Comparison of ENCODE assay signal across 8 mouse cellular contexts in genomic region chr7:45830427-45831127, GRCm38 (mm10). TPM values are rescaled to one million over a fixed set of nuclear protein-coding genes. Genes with fewer than 3 reads are reported as not detected.
DNase-seq lines count a peak whose midpoint lies in the region; ATAC-seq and TF ChIP-seq lines count a peak whose summit lies in the region.

TSS of gene Grwd1 (minus strand) at chr7:45830944.

- peaks cover 25% of the 10 kb centered on the region for H3K4me1 ChIP-seq in erythroblast, embryonic 14.5 days (ENCODE audit: control insufficient read depth)
- H3K4me1 ChIP-seq in heart, embryonic 12.5 days (replicated peaks): peaks cover 22% of the 10 kb centered on the region
- peaks cover 20% of the 10 kb centered on the region for H3K4me1 ChIP-seq in kidney, postnatal 0 days (replicated peaks; ENCODE audit: insufficient read depth, low read length)
- H3K4me1 ChIP-seq in liver, embryonic 11.5 days (replicated peaks; ENCODE audit: control insufficient read depth, insufficient read depth, low read length): peaks cover 12% of the 10 kb centered on the region
- peaks cover 17% of the 10 kb centered on the region for H3K4me1 ChIP-seq in stomach, embryonic 14.5 days (ENCODE audit: control insufficient read depth, insufficient read depth, low read length)

- peaks cover 40% of the 10 kb centered on the region for H3K36me3 ChIP-seq in erythroblast, embryonic 14.5 days (ENCODE audit: control insufficient read depth)
- peaks cover 38% of the 10 kb centered on the region for H3K36me3 ChIP-seq in heart, embryonic 12.5 days
- peaks cover 27% of the 10 kb centered on the region for H3K36me3 ChIP-seq in kidney, postnatal 0 days (ENCODE audit: insufficient read depth, low read length)
- H3K36me3 ChIP-seq in liver, embryonic 11.5 days (ENCODE audit: control insufficient read depth, insufficient read depth, low read length): peaks cover 31% of the 10 kb centered on the region
- H3K36me3 ChIP-seq in stomach, embryonic 14.5 days (ENCODE audit: control insufficient read depth, insufficient read depth, low read length): peaks cover 38% of the 10 kb centered on the region

- no peak within 1 kb of the TSS; the same call in 1 of the 2 replicates for H3K27ac ChIP-seq in heart, embryonic 12.5 days (ENCODE audit: poor library complexity, severe bottlenecking)
- H3K27ac ChIP-seq in kidney, postnatal 0 days: peak within 1 kb of the TSS; percentile 43; the same call in 1 of the 2 replicates
- H3K27ac ChIP-seq in liver, embryonic 11.5 days (ENCODE audit: low read depth, low read length): peak within 1 kb of the TSS; percentile 45
- H3K27ac ChIP-seq in stomach, embryonic 14.5 days (ENCODE audit: low read length): 0 out of 2 replicates have a peak within 1 kb of the TSS, but pooled peaks have one; percentile 48

- peak within 1 kb of the TSS; percentile 94 for H3K4me2 ChIP-seq in heart, embryonic 12.5 days
- peak within 1 kb of the TSS; percentile 85 for H3K4me2 ChIP-seq in kidney, postnatal 0 days (ENCODE audit: low read length)
- H3K4me2 ChIP-seq in liver, embryonic 11.5 days: peak within 1 kb of the TSS; percentile 90
- peak within 1 kb of the TSS; percentile 91 for H3K4me2 ChIP-seq in stomach, embryonic 14.5 days (replicated peaks; ENCODE audit: low read depth, low read length)

- peaks cover 3% of the 10 kb centered on the region; the same call in 1 of the 2 replicates for H3K9me3 ChIP-seq in erythroblast, embryonic 14.5 days (ENCODE audit: control insufficient read depth, low read length)
- no peaks in the 10 kb centered on the region for H3K9me3 ChIP-seq in heart, embryonic 12.5 days (replicated peaks)
- no peaks in the 10 kb centered on the region for H3K9me3 ChIP-seq in kidney, postnatal 0 days (replicated peaks; ENCODE audit: low read length)
- no peaks in the 10 kb centered on the region for H3K9me3 ChIP-seq in liver, embryonic 11.5 days (ENCODE audit: control insufficient read depth, low read length)
- H3K9me3 ChIP-seq in stomach, embryonic 14.5 days (ENCODE audit: control insufficient read depth, low read depth, low read length): no peaks in the 10 kb centered on the region

- TF ChIP-seq POLR2A in brain, embryonic 14.5 days (IDR thresholded peaks at IDR 0.05; ENCODE audit: borderline replicate concordance, extremely low read depth, insufficient read depth, insufficient read length, poor library complexity, severe bottlenecking): peak; percentile 12; the same call in 1 of the 2 replicates

- whole genome bisulfite sequencing in heart, embryonic 12.5 days: under 1% methylated on average over 35 of the region's 35 CpGs
- WGBS in kidney, postnatal 0 days: under 1% methylated on average over 35 of the region's 35 CpGs
- 1% methylated on average over 35 of the region's 35 CpGs for WGBS in liver, embryonic 11.5 days
- under 1% methylated on average over 35 of the region's 35 CpGs for WGBS in stomach, embryonic 14.5 days

- peak within 1 kb of the TSS; percentile 83 for H3K4me3 ChIP-seq in erythroblast, embryonic 14.5 days (replicated peaks)
- peak within 1 kb of the TSS; percentile 89 for H3K4me3 ChIP-seq in heart, embryonic 12.5 days
- peak within 1 kb of the TSS; percentile 76 for H3K4me3 ChIP-seq in kidney, postnatal 0 days (replicated peaks; ENCODE audit: low read depth, low read length)
- peak within 1 kb of the TSS; percentile 95 for H3K4me3 ChIP-seq in liver, embryonic 11.5 days (ENCODE audit: low read depth, low read length)
- peak within 1 kb of the TSS; percentile 93 for H3K4me3 ChIP-seq in stomach, embryonic 14.5 days (ENCODE audit: low read depth, low read length)

- peak; percentile 95 for DNase-seq in CD4-positive helper T cell, adult 2 months (ENCODE audit: low read depth, low spot score)
- DNase-seq in brain, embryonic 14.5 days (ENCODE audit: low read depth): peak; percentile 98
- DNase-seq in kidney, postnatal 0 days (ENCODE audit: low spot score): peak; percentile 95
- DNase-seq in liver, embryonic 11.5 days (ENCODE audit: low spot score): peak; percentile 87
- DNase-seq in naive thymus-derived CD4-positive, alpha-beta T cell, adult 2 months (ENCODE audit: low read depth): peak; percentile 94

- H3K27me3 ChIP-seq in erythroblast, embryonic 14.5 days (ENCODE audit: control insufficient read depth): peaks cover 50% of the 10 kb centered on the region
- H3K27me3 ChIP-seq in heart, embryonic 12.5 days (replicated peaks): peaks cover 45% of the 10 kb centered on the region
- peaks cover 33% of the 10 kb centered on the region for H3K27me3 ChIP-seq in kidney, postnatal 0 days (ENCODE audit: insufficient read depth, low read length)
- peaks cover 46% of the 10 kb centered on the region for H3K27me3 ChIP-seq in liver, embryonic 11.5 days (replicated peaks; ENCODE audit: control insufficient read depth, insufficient read depth, low read length)
- H3K27me3 ChIP-seq in stomach, embryonic 14.5 days (ENCODE audit: control insufficient read depth, insufficient read depth, low read length): peaks cover 28% of the 10 kb centered on the region

- no peak for TF ChIP-seq CTCF in brain, embryonic 14.5 days (IDR thresholded peaks at IDR 0.05; ENCODE audit: borderline replicate concordance, extremely low read depth, insufficient read depth, insufficient read length)
- TF ChIP-seq CTCF in kidney, postnatal 0 days (IDR thresholded peaks at IDR 0.05; ENCODE audit: low read depth): no peak

- ATAC-seq in heart, embryonic 12.5 days (ENCODE audit: insufficient number of reproducible peaks, low FRiP score): peak; percentile 63
- ATAC-seq in kidney, postnatal 0 days (replicated peaks; ENCODE audit: low FRiP score, low read depth): peak; percentile 89
- ATAC-seq in liver, embryonic 11.5 days (replicated peaks; ENCODE audit: low FRiP score): peak; percentile 83
- ATAC-seq in stomach, embryonic 14.5 days (ENCODE audit: insufficient number of reproducible peaks, insufficient read depth, low FRiP score, low read depth): peak; percentile 85

- peak within 1 kb of the TSS; percentile 79 for H3K9ac ChIP-seq in heart, embryonic 12.5 days
- peak within 1 kb of the TSS; percentile 66 for H3K9ac ChIP-seq in kidney, postnatal 0 days (ENCODE audit: low read depth, low read length)
- peak within 1 kb of the TSS; percentile 90 for H3K9ac ChIP-seq in liver, embryonic 11.5 days (ENCODE audit: low read depth, low read length)
- H3K9ac ChIP-seq in stomach, embryonic 14.5 days (replicated peaks; ENCODE audit: low read depth, low read length): peak within 1 kb of the TSS; percentile 51

RNA-seq across cellular contexts. Expression of gene Grwd1, which starts in this region (rescaled TPM):
- polyA plus RNA-seq in brain, embryonic 14.5 days (2012; rRNA removed): 23.4 and 25.5 TPM in 2 replicates
- polyA plus RNA-seq in erythroblast, embryonic 14.5 days (2012): 1.1 and 1.4 TPM in 2 replicates
- 43.9 and 46.6 TPM in 2 replicates for polyA plus RNA-seq in heart, embryonic 12.5 days (2016; fragmentation: Nextera tagmentation; extraction: Ambion mirVana)
- 50.6 and 53.5 TPM in 2 replicates for polyA plus RNA-seq in kidney, postnatal 0 days (2015; fragmentation: Nextera tagmentation; extraction: Ambion mirVana)
- 101 and 106 TPM in 2 replicates for polyA plus RNA-seq in liver, embryonic 11.5 days (2014; fragmentation: Nextera tagmentation; extraction: Ambion mirVana)
- polyA plus RNA-seq in stomach, embryonic 14.5 days (2014; fragmentation: Nextera tagmentation; extraction: Ambion mirVana): 62.7 and 69.6 TPM in 2 replicates

Comparison
In these comparisons a context has a peak if more than half of its experiments do, and no peak if none do; other contexts are left out.
1. RNA of gene Grwd1 (polyA plus RNA-seq): 101 to 106 TPM in liver, embryonic 11.5 days, 62.7 to 69.6 TPM in stomach, embryonic 14.5 days, 50.6 to 53.5 TPM in kidney, postnatal 0 days, 43.9 to 46.6 TPM in heart, embryonic 12.5 days and 23.4 to 25.5 TPM in brain, embryonic 14.5 days; 1.1 to 1.4 TPM in erythroblast, embryonic 14.5 days; every median in the first group is over 10 times any median in the second.
2. Peak in every context shown above with its lines, with median percentiles within 50 percentile points of each other: DNase-seq, H3K4me3 ChIP-seq, ATAC-seq, H3K4me2 ChIP-seq and H3K9ac ChIP-seq.